Mouse (Mus musculus): ENCODE measurements around the gene Tmem211.

DNA sequence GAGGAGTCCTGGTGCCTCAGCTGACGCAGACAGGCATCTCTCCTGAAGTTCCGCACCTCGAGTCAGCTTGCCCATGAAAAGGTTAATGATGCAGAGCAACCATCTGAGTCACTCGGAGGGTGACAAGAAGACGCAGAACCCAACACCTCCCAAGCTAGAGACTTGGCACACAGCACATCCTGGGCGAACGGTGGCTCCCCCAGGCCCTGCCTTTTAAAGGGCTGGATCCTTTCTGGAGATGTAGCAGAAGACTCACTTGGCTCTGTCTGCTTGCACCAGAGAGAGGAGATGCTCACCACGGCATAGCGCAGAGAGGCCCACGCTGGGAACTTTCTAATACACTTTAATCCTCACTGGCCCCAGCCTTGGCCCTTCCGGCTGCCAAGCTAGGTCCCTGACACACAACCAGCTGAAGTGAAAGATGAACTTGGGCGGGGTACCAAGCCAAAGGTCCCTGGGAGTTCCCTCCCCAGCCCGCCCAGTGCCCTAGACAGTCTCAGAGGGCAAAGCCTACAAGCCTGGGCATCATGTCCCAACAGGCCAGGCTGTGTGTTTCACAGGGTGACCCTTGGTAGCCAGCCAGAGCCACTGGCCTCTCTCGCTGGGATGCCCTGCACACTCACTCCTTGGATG is 10.3 kb upstream of the Tmem211 start:
- no peak for TF ChIP-seq EP300 (IDR thresholded peaks at IDR 0.05; ENCODE audit: low read depth)
- TF ChIP-seq CTCF (IDR thresholded peaks at IDR 0.05; ENCODE audit: low read depth), result no peak

Measured in liver, postnatal 0 days (tissue).